Mouse (Mus musculus) testis, postnatal 14 days (tissue): ENCODE results near the gene Phlpp2.
A peak's percentile ranks its signal among the peaks of the same experiment; 100 is the strongest.

Experiments used
- DNase-seq: peaks from one replicate; pipeline ENCODE4 v3.0.0; 2021; ENCODE audit warnings: low spot score

Gene Phlpp2

DNA sequence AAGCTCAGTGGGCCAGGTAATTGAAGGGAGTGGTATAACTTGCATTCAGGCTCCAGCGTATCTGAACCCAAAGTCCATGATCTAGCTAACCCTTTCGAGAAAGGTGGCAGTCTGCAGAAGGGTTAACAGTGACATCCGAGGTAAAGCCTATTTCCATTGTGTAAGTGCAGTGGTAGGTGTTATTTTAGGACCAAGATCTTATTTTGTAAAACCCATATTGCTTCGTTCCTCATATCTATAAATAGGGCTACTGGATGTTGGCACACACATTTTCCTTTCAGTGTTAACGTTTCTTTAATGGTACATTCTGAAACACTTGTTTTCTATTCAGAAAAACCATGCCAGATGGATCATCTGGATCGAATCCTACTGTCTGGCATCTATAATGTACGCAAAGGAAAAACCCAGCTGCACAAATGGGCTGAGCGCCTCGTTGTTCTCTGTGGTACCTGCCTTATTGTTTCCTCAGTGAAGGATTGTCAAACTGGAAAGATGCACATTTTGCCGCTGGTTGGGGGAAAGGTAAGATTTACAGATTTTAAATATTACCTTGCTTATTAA lies 35.6 kb downstream of the Phlpp2 start:
- DNase-seq: no peak

- DNase-seq: no peak
Observed at GRCm38 (mm10) chr8:109904928-109905668, 36.8 kb downstream of the Phlpp2 start.

DNA sequence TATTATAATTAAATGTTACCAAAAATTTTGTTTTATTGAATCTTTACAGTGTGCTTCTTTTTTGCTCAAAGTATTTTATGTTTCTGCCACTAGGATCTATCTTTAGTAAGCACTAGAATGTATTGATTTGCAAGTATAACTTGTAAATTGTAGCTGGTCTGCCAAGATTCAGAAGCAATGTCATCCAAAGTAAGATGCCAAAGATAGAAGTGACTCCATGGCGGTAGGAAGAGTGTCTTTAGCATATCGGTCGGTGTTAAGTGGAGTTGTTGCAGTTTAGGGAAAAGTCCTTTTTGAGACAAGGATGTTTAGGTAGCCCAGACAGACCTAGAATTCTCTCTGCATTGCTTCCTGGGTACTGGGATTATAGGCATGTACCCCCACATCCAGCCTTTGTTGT lies 38.6 kb downstream of the Phlpp2 start:
- no peak for DNase-seq

DNA sequence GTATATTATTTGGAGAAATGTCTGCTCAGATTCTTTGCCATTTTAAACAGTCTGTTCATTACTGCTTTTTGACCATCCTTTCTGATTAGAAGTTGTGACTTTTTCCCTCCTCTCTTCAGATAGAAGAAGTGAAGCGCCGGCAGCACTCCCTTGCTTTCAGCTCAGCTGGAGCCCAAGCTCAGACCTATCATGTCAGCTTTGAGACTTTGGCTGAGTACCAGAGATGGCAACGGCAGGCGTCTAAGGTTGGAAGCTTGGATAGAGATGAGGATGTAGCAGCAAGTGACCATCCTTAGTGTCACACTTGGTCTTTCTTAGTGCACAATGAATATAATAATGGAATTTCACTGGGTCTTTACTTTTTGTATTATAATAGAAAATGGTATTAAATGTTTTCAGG lies 39.0 kb downstream of the Phlpp2 start:
- DNase-seq: no peak

GRCm38 (mm10) chr8:109917277-109917676 lies 48.9 kb downstream of the Phlpp2 start:
- no peak for DNase-seq

GRCm38 (mm10) chr8:109920406-109921390 lies 52.4 kb downstream of the Phlpp2 start:
- no peak for DNase-seq

DNA sequence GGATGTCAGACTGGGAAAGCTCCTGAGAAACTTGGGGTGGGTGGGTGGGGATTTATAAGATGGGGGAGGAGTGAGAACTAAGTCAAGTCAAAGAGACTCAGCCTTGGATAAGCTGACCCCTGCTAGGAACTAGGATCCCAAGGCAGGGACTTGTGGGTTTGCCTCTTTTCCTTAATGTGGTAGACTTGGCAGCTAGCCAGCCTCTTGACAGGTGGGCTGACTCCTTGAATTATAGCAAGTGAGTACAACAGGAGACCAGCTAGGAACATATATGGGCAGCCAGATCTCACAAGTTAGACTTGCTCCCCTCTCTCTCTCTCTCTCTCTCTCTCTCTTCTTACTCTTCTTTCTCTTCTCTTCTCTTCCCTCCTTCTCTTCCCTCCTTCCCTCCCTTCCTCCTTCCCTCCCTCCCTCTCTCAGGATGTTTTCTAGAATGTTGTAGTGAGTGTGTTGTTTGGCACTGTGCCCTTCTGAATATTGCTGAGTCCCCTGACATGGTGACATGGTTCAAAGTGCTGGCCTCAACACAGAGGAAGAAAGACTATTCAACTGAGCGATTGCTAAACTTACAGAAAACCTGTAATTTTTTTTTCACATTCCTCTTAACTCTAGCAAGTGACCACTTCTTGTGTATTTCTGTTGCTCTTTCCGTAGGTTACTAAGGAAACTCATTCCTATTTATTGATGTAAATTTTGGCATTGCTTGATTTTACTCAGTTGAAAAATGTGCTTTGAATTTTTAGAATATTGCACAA lies 73.4 kb downstream of the Phlpp2 start:
- DNase-seq: no peak

GRCm38 (mm10) chr8:109945153-109945632 lies 76.9 kb downstream of the Phlpp2 start:
- DNase-seq: no peak

DNA sequence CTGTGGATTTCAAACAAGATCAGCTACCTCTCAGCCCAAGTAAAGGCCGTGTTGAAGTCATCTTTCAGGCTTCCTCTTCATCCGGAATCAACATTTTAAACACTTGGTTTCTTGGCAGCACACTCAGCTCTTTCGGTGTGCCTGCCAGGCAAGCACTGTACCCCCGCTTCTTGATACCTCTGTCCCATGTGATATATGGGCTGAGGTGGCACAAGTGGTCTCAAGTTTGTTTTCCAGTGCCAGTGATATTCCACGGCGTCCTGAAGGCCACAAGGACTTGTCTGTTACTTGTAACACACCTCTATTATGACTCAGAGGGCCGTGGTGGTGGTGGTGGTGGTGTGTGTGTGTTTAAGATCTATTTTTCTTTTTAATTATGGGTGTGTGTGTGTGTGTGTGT lies 77.4 kb downstream of the Phlpp2 start:
- DNase-seq: no peak

DNA sequence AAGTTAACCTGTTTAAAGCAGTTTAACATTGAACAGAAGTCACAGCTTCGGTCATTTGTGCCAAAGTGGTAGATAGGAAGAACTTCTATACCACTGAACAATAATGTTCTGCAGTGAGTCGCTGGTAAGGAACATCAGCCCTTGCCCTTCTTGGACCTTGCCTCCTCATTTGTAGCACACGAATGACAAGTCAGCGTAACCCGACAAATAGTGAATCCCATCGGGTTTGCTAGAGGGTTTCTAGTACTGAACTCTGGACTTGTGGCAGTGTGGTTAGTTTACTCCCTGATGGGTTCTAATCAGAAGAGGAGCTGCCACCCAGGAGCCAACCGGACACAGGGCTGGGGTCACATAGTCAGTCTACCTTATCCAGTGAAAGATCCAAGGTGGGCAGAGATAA lies 77.9 kb downstream of the Phlpp2 start:
- DNase-seq: no peak

- peak; percentile 60 for DNase-seq
Observed at GRCm38 (mm10) chr8:109947447-109948284, 79.3 kb downstream of the Phlpp2 start.

DNA sequence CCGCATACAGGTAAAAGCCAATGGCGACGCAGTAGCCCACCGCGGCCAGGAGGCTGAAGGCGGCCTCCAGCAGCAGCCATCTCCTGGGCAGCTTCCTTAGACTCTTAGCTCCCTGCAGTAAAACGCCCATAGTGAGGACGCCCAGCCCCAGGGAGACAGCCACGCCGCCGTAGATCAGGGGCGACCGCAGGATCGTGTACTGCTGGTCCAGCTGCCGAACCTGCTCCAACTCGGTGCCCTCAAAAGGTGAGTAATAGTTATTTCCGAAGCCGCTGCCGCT lies 79.9 kb downstream of the Phlpp2 start:
- DNase-seq: no peak

- no peak for DNase-seq
Observed at GRCm38 (mm10) chr8:109952171-109952570, 83.8 kb downstream of the Phlpp2 start.

GRCm38 (mm10) chr8:109954486-109954948 lies 86.2 kb downstream of the Phlpp2 start:
- peak; percentile 39 for DNase-seq

GRCm38 (mm10) chr8:109957167-109958028 lies 89.1 kb downstream of the Phlpp2 start:
- DNase-seq: no peak

DNA sequence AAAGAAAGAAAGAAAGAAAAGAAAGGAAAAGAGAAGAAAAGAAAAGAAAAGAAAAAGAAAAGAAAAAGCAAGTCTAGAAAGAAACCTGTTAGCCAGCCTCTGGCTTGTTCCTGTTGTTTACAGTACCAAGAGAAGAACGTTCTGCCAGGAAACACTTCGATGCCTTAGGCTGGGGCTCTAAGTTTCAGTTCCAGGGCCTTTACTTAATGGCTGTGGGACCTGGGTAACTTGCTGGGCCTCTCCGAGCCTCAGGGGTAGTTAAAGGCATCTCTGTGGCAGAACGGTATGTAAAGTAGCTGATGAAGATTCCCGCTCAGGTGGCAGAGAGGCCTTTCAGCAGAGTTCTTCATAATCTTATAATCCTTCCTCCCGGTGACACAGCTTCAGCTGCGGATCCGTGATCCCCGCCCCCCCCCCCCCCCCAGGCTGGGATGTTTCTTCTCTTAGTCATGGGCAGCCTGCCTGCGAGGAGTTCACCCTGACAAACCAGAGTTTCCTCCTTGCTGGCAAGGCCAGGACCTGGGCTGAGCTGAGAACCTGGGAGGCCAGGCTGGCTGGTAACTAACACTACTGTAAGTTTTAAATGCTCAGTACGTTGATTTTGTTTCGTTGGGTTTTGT lies 89.8 kb downstream of the Phlpp2 start:
- no peak for DNase-seq

GRCm38 (mm10) chr8:109959112-109959511 lies 90.8 kb downstream of the Phlpp2 start:
- no peak for DNase-seq

GRCm38 (mm10) chr8:109961693-109962367 lies 93.5 kb downstream of the Phlpp2 start, which contains the start of gene Marveld3:
TSS of gene Marveld3 (minus strand) at chr8:109962203.
- peak; percentile 78 for DNase-seq

DNA sequence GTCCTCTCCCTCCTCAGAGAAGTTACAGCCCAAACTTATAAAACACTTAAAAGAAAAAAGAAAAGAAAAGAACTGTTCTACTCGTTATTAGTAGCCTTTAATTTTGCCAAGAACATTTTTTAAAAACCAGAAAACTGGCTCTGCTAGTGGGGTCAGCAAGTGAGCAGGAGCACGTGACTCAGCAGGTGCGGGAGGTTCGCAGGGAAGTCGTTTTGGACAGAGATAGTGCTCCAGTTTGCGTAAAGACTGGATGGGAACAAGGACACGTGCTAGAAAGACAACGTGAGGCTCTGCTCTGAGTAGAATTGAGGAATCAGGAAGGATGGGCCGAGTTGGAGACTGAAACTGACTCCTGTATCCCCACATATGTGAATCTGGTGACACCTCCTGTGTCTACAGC lies 94.6 kb downstream of the Phlpp2 start:
- DNase-seq: no peak
